Mouse (Mus musculus): ENCODE results near the gene Edf1.
"Not testable (repeated sequence)": the region's sequence is repeated elsewhere in the genome, so short reads cannot be mapped to it uniquely, and the experiment has no call there.

Edf1 gene

DNA sequence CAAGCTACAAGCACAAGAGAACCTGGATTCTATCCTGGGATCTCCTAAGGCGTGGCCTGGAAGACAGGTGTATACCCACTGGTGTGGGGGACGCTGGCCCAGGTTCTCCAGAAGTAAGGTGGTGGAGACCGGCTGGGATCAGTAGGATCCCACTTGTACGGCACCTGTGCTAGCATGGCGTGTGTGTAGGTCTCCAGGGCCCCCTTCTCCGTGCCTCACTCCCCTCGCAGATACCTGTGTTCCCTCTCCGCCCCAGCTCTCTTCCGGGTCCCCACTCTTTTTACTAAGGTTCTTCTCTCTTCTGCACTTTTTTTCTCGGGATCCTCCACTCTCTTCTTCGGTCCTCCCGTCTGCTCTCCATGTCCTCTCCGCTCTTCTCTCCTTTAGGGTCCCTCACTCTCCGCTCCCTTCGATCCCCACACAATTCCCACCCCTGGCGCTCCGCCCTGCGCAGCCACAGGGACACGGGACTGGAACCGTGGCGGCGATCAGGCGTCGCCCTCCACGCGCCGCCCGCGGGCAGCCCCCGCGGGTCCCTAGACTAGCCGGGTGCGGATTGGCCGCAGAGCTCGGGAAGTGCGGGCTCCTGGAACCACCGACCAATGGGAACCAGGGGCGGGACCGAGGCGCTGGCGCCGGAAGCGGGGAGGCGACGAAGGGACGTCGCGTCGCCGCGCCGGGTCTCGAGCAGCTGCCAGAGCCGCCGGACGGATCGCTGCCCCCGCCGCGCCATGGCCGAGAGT is at the start of gene Edf1:
Gene Edf1, plus strand, starts transcription at position 627 of the 743 bp plus-strand sequence.
- DNase-seq = peak; percentile 95

DNA sequence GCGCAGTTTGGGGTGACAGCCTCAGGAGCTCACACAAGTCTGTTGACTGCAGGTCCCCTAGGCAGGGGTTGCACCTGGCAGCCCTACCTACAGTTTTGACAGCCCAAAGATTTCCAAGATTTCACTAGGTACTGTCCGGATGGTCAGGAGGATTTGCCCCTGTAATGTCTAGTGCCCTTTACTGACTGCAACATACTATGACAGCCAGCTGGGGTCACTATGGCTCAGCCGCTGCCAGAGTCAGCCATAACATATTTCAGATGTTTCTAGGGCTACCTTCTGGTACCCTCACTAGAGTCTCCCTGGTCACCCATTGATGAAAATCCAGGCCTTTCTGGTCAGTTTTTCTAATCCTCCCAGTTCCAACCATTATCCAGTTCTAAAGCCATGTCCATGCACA is 47.7 kb upstream of the Edf1 start:
- no peak for DNase-seq

DNA sequence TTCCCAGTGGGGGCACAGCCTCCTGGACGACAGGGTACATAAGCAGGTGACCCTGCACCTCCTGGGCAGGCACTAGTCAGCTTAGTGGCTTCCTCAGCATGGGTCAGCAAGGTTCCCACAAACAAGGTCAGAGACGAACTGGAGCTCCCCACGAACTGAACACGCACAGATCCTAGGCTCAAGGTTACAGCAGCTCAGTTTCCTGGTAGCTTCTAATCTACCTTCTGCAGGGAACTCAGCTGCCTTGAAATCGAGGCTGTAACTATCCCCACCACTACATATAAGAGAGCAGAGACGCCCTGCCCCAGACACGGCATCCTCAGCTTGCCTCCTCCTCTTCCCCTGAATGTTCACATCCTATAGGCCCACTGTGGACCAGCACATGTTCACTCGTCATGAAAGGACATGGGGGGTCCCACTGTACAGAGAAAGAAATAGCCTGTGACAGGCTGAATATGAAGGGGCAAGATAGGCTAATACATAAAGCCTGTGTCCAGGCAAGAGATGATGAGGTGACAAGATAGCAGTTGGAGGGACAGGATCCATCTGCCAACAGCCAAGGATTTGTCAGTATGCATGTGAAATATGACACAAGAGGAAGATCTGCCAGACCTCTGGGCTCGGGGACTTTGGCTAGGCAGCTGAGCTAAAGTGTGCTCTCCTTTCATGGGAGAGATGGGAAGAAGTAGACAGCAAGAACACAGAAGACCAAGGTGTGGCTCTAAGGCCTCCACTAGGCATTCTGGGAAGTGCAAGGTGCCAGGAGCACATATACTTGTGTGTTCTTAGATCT is 30.9 kb upstream of the Edf1 start:
- no peak for DNase-seq

DNA sequence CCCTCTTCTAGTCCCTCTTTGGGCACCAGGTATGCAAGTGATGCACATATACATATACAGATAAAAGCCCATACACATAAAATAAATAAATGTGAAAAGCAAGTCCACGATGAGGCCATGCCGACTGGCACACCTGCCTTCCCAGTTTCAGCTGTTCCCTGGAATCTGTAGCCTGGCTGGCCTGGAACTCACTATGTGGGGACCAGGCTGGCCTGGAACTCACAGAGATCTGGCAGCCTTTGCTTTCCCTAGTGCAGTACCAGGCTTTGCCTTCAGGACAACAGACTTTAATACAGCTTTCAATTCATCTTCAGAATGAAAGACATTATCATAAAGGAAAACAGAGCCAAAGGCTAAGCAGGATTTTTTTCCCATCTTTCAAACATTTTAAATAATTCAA is 23.9 kb upstream of the Edf1 start:
- no peak for DNase-seq

DNA sequence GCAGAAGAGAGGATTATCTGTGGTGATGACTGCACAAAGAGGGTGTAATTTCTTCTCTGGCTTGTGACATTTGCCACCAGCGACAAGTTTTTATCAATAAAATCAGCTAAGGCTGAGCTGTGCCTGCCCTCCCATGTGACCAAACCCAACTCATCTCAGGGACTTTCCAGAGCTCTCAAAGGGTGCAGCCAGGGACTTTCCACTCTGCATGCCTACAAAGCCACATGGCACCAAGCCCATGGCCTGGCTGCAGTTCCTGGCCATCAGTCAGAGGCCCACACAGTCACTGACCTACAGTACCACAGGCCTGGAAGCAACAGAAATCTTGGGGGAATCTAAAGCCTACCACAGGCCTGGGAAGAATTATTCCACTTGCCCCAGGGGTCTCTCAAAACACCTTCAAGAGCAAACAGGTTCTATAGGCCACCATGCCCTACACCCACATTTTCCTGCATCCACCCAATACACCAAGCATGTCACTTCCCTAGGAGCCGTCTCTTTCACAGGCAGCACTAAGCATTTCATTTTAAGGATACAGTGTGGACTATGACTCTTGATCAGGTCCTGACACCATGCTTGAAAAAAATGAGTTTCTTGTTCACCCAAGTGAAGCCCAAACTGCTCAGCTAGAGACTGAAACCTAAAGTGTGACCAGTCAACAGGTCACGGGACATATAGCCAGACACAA is 23.3 kb upstream of the Edf1 start:
- DNase-seq = no peak

DNA sequence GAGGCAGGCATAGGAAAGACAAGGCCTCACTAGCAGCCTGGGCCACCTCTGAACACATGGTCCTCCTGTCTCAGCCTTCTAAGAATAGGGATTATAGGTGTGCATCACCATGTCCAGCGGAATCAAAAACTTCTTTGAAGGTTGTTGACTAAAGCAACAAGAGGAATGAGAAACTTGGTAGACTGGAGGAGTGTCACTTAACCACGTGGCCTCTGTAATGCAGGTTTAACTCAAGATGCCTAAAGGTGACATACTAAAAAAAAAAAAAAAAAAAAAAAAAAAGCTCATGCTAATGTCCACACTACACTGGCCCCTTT is 22.8 kb upstream of the Edf1 start:
- no peak for DNase-seq

DNA sequence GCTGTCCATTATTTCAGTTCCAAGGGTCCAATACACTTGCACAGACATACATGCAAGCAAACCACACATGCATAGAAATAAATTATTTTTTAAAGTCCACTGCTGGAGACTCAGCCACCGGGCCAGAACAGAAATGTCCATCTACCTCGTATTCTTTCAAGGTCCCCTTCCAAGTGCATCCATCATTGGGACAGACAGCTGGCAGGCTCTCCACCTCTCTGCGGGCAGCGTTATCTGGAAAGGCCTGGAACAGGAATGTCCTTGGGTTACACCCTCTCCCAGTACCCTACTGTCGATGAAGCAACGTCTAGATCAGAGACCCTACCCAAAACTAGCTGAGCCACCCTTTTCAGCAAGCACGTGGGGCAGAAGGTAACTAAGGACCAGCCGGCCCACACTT is 21.1 kb upstream of the Edf1 start:
- no peak for DNase-seq

DNA sequence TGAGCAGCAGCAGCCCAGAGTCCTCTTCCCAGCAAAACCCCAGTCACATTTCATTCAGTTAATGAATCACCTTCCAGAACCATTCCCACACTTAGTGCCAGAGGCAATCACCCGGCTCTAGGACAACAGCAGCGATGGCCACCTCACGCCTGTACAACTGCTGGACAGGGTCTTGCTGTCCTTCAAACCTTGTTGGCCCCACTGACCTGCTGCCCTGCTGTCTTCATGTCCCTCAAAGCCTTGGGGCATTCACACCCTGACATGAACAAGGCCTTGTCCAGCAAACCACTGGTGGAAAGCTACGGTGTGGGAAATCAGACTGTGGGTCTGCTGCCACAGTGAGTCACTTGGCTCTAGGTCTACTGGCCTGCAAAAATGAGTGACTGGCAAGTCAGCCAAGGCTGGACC is 17.1 kb upstream of the Edf1 start:
- no peak for DNase-seq

DNA sequence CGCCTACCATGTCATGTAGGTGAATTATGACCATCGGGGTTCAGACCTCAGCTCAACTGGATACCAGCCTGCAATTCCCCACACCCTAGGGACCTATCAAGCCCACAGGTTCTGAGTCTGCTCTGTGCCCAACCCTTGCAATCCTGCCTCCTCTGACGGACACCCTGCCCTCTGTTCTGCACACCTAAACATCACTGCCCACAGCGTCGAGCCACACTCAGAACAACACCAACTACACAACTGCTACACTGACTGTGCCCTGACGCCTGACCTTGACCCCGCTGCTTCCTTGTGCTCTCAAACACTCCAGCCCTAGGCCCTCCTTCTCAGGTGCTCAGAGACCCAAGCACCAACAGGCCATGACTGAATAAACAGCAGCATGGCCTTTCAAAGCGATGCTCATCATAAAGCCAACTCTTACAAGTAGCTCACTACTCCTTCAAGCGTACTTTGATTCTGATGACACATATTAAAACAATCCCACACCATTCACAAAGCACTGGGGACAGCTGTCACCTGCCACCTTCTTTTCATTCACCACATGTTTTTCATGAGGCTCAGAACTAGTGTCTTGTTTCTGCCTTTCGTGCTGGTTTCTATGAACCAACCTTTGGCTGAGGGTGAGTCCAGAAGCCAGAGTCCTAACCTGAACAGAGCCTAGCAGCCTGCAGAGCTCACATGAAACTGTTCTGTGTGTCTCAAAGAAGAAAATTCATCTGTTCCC is 15.8 kb upstream of the Edf1 start:
- no peak for DNase-seq

DNA sequence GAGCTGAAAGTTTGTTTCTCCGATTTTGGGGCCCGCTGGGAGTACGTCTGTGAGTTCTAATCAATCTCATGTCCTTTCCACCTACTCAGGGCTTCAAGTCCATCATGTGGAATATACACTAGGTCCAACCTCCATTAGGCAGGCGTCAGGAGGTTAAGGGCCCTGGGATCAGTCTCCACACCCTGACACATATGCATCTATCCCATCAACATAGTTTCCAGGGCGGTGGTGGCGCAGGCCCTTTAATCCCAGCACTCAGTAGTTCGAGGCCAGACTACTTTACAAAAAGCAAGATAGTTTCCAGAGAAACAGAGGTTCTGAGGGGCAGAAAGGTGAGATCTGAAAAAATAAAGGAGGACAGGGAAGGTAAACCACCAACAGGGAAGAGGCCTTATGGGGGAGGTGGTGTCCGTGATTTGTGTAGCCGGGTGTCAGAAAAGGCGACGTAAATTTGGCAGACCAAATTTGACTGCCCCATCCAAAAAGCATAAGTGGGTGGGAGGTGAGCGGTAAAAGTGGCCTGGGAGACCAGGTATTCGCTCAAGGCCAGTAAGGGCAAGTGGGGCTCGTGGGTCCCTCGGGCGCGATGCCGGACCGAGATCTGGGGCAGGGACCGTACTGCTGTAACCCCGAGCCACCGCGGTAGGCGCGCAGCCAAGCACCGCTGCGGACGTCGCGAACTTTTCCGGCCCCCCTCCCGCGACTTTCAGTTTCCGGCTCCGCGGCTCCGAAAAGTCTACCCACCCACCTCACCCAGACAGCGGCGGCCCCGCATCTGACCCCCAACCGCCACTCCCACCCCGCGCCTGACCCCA is 11.4 kb upstream of the Edf1 start:
- no peak for DNase-seq

DNA sequence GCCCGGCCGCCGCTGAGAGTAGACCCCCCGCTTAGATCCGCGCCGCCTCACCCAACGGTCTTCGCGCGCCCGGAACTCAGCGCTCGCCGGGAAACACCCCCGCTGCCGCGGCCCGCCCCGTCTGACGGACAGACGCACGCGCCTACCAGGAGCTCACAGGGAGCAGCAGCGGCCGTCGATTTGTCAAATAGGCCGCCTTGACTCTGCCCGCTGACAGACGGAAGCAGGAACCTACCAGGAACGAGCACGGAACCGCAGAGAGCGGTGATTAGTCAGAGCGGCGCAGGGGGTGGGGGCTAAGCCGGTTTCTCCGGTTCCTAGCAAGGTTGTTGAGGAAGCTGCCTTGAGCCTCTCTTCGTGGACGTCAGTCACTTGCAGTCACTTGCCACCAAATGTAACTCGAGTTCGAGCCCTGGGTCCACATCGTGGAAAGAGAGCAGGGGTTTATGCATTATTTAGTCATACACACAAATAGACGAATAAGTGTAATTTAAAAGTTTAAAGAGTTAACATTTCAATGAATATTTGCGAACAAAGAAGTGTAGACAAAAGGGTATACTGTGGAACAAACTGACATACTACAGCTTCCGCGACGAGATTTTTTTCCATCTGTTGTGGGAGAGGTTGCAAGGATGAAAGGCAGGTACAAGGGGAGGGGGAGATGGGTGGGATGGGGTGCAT is 10.7 kb upstream of the Edf1 start, which contains the start of gene Traf2:
Gene Traf2, minus strand, starts transcription at position 130 of the 681 bp plus-strand sequence.
- DNase-seq = peak; percentile 98

DNA sequence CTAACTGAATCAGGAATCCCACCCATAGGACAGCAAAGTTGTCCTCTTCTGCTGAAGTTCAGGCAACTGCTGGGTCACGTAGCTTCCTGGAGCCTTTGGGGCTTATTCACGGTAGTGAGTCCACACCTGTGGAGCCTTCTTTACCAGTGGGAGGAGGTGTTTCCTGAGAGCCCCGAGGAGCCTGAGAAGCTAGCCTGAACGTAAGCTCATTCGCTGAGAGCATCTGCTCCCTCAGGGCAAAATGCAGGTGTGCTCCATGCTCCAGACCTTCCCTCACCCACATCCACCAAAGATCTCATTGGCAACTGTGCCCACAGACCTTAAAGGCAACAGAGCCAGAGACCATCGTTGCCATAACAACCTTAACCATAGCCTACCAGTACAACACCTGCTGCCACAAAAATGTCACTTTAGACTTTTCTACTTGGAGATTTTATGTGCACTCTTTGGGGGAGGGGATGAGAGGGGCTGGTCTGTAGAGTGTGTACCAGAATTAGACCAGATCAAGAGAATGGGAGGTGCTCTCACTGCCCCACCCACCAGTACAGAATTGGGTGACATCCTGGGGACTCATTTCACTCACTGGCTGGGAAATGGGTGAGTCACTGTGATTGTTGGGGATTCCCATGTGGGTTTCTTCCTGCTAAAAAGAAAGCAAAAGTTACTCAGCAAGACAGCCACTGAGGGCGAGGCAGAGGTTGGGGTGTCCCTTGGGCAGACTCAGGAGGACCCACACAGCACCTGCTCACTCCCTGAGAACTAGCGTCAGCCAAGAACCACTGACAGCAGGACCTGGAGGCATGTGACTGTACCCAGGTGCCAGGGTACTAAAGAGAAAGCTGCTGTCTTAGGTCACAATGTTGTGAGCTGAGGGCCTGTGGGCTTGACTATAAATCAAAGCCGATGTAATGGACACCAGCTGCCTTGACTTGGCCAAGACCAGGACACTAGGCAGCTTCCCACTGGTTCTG is 8.3 kb upstream of the Edf1 start:
- peak; percentile 69 for DNase-seq

DNA sequence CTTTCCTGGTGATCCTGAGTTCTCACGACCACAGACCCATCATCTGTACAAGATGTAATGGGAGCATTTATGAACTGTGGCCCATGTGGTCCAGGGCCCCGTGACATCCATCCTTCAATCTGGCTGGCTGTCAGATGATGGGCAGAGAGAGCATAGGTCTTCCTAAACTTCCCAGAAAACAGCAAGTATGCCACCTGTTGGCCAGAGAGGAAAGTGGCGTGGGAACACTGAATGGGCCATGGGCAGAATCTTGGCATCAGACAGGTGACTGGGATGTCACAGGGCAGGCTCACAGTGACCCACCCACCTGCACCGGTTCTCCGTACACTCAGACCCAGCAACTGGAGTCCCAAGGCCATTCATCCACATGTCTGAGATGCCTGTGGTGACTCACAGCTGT is 6.5 kb upstream of the Edf1 start:
- DNase-seq = peak; percentile 62

DNA sequence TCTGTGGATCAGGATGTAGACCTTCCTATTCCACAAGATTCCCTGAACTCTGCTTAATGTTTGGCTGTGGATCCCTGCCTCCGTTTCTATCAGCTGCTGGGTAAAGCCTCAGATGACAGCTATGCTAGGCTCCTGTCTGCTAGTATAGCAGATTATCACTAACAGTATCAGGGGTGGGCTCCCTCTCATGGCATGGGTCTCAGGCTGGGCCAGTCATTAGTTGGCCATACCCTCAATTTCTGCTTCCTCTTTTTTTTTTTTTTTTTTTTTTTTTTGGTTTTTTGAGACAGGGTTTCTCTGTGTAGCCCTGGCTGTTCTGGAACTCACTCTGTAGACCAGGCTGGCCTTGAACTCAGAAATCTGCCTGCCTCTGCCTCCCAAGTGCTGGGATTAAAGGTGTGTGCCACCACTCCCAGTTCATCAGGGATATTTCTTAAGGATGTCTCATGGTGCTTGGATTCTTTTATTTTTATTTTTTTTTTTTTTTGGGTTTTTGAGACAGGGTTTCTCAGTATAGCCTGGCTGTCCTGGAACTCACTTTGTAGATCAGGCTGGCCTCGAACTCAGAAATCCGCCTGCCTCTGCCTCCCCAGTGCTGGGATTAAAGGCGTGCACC is 4.4 kb upstream of the Edf1 start:
- DNase-seq = not testable (repeated sequence)

DNA sequence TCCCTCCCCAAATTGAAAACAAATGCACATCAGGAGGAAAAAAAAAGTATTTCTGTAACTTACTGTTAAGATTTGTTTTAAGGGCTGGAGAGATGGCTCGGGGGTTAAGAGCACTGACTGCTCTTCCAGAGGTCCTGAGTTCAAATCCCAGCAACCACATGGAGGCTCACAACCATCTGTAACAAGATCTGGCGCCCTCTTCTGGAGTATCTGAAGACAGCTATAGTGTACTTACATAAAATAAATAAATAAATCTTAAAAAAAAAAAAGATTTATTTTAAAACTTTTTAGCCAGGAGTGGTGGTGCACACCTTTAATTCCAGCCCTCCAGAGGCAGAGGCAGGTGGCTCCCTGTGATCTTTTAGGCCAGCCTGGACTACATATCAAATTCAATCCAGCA is 2.2 kb upstream of the Edf1 start:
- DNase-seq = not testable (repeated sequence)

DNA sequence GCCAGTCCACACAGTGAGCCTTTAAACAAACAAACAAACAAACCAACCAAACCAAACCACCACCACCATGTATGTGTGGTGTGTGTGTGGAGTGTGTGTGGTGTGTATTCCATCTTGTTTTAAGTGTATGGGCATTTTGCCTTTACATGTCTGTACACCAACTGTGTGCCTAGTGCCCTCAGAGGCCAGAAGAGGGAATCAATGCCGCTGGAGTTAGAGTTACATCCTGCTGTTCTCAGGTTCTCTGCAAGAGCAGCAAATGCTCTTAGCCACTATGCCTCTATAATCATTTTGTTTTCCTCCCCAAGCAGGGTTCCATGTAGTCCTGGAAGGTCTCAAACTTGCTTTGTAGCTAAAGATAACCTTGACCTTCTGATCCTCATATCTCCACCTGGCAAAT is 1.4 kb upstream of the Edf1 start:
- no peak for DNase-seq

DNA sequence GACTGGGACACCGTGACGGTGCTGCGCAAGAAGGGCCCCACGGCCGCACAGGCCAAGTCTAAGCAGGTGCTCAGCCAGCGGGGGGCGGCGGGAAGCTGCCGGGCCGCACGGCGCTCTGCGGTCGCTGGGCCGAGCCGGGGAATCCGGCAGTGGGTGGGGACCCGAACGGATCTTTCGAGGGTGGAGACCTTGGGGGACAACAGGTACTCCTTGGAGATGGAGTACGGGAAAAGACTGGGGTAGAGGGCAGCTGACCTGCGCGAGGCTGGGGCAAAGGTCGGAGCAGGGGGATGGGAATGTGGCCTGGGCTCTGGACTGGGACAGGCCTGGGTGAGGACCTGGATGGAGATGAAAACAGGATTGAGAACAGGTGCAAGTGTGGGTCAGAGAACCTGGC is 315 bp downstream of the Edf1 start:
- no peak for DNase-seq

DNA sequence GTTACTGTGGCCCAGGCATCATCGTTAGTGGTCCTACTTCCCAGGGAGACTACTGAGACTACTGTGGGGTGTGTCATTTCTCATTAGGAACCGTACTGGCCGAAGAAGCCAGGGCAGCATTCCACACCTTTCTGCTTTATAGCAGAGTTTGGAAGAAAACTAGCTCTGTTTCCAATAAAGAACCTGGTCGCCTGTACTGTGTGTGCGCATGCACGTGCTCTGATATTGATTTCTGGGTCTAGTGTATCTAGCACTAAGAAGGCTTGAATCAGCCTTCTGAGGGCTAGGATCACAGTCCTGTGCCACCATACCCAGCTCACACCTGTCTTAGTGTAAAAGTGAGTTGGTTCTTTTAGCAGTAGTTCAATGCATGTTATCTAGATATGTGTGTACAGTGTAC is 1.1 kb downstream of the Edf1 start:
- DNase-seq = no peak

DNA sequence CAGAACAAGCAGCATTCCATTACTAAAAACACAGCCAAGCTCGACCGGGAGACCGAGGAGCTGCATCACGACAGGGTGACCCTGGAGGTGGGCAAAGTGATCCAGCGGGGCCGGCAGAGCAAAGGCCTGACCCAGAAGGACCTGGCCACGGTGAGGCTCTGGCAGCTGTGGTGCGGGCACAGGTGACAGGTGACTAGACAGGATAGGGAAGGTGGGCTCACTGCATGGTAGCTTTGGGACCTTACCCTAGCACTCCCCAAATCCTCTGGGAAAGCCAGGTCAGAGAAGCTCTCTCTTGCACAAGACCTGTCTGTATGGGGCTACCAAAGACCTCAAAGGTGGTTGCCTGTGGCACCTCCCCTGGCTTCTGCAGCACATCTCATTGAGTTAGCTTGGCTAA is 2.9 kb downstream of the Edf1 start:
- no peak for DNase-seq

DNA sequence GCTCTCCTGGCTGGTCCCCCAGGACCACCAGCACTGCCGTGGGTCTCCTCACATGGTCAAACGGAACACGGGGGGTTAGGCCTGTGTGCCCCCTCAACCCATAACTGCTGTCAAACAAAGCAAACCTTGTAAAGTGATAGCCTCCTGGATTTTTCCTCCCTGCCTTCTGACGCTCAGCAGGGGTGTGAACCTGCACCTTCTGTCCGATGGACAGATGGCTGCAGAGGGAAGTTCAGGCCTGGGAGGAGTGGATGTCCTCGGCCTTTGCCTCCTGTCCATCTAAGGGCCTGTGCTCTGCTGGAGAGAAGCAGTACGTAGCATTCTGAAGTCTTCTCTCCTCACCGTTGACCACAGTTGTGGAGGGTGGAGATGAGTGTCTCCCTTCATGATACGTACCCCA is 4.3 kb downstream of the Edf1 start:
- no peak for DNase-seq

Measured in thymus, postnatal 4 days (tissue).